Mouse (Mus musculus): ENCODE measurements at regions not wholly inside any gene's neighbourhood (a gene's known extent, or its start where the extent isn't known, plus 50 kb on each side); places are given as distances from the start of the nearest gene placed in this dataset.

DNA sequence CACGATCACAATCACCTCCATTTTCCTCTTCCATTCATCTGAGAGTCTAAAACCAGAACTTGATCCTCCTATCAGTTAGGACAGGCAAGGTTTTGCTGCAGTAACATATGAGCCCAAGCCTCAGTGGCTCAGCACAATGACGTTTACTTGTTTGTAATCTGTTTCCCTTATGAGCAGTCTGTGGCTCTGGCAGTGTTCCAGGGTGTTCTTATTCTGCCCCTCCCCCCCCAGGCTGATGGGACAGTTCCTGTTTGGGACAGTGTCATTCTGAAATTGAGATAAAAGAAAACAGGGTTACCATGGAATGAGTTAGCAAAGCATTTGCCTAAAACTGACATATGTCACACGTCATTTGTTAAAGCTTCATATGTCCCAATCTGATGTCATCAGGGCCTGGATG, 75.5 kb downstream of the Vcpkmt start:
- in situ Hi-C loops (cut with MboI; ENCODE audit: low pct_unique_long_range_greater_than_20kb) = no loop called here
- no peaks in the 10 kb centered on the region for H3K27me3 ChIP-seq
- TF ChIP-seq CTCF (IDR thresholded peaks at IDR 0.05) = no peak
- POLR2A ChIA-PET = no interaction called here
- DNase-seq (ENCODE audit: low read depth, low spot score) = no peak
- ATAC-seq = no peak
- CTCF ChIA-PET = no interaction called here

GRCm38 (mm10) chr12:69502706-69503070, 80.1 kb downstream of the Vcpkmt start:
- H3K27me3 ChIP-seq = no peaks in the 10 kb centered on the region
- peak; percentile 8 for ATAC-seq
- TF ChIP-seq CTCF (IDR thresholded peaks at IDR 0.05) = no peak
- no peak for DNase-seq (ENCODE audit: low read depth, low spot score)
- ChIA-PET POLR2A (interaction anchor here (0.7 kb wide), 1 partner anchor 70 kb away, joined by 4 read pairs; no protein-coding TSS in a partner anchor), CTCF (interaction anchor here (1.0 to 1.2 kb wide), 3 partner anchors 36 to 71 kb away, joined by 3 read pairs; no protein-coding TSS in a partner anchor)
- in situ Hi-C loops (cut with MboI; ENCODE audit: low pct_unique_long_range_greater_than_20kb) = no loop called here

DNA sequence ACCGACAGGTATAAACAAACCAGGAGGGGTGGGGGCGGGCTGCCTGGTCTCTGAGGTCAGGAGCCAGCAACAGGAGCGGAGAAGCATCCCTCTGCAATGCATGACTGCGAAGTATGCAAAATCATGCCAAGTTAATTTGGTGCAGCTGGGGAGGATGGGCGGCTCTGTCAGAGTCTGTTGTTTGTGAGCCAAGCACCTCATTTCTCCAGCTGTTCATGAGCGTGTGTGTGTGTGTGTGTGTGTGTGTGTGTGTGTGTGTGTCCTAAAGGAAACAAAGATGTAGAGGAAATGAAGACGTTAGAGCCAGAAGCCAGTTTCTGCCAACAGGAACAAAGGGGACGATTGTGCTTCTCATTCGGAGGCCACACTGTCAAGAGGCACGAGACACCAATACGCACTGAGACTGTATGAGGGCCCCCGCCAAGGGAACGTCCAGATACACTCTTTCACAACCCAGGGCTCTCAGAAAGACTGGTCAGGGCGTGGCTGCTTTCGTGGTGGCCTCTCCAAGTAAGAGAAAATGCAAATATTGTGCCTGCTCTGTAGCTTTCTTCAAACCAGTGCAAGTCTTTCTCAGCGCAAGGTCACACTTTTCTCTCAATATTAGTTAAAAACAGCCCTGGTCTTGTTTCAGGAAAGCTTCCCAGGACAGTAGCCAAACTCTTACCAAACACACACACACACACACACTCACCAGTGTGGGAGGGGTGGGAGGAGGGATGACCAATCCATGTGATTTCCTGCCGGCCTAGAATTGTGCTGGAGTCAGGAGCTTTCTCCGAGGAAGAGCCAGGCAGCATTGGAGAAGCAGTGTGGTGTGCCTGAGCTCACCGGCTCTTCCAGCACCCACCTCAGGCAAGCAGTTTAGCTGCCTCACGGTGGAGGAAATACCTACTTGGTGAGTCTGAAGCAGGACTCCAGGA, 80.8 kb downstream of the Vcpkmt start:
- ChIA-PET POLR2A (interaction anchor here (0.6 to 0.7 kb wide), 2 partner anchors 11 to 71 kb away, joined by 3 to 4 read pairs; no protein-coding TSS in a partner anchor), CTCF (interaction anchor here (1.1 to 1.2 kb wide), 2 partner anchors 36 to 49 kb away, joined by 3 read pairs; no protein-coding TSS in a partner anchor)
- H3K27me3 ChIP-seq = no peaks in the 10 kb centered on the region
- in situ Hi-C loops (cut with MboI; ENCODE audit: low pct_unique_long_range_greater_than_20kb) = no loop called here
- ATAC-seq (peak; percentile 65), DNase-seq (ENCODE audit: low read depth, low spot score) (no peak)
- no peak for TF ChIP-seq CTCF (IDR thresholded peaks at IDR 0.05)

- DNase-seq (ENCODE audit: low read depth, low spot score) = no peak
- no peak for TF ChIP-seq CTCF (IDR thresholded peaks at IDR 0.05)
- no peak for ATAC-seq
- in situ Hi-C loops (cut with MboI; ENCODE audit: low pct_unique_long_range_greater_than_20kb) = no loop called here
- POLR2A ChIA-PET = interaction anchor here (0.6 kb wide), 1 partner anchor 11 kb away, joined by 3 read pairs; no protein-coding TSS in a partner anchor
- CTCF ChIA-PET = interaction anchor here (0.9 kb wide), 1 partner anchor 33 kb away, joined by 3 read pairs; no protein-coding TSS in a partner anchor
- no peaks in the 10 kb centered on the region for H3K27me3 ChIP-seq
Observed at GRCm38 (mm10) chr12:69501346-69501730, 81.5 kb downstream of the Vcpkmt start.

GRCm38 (mm10) chr12:69500600-69501345, 82.1 kb downstream of the Vcpkmt start:
- CTCF ChIA-PET = interaction anchor here (0.9 kb wide), 1 partner anchor 32 kb away, joined by 3 read pairs; no protein-coding TSS in a partner anchor
- POLR2A ChIA-PET = interaction anchor here (0.6 kb wide), 1 partner anchor 10 kb away, joined by 3 read pairs; no protein-coding TSS in a partner anchor
- DNase-seq (ENCODE audit: low read depth, low spot score) (no peak), ATAC-seq (no peak)
- TF ChIP-seq CTCF (IDR thresholded peaks at IDR 0.05) = no peak
- no peaks in the 10 kb centered on the region for H3K27me3 ChIP-seq
- in situ Hi-C loops (cut with MboI; ENCODE audit: low pct_unique_long_range_greater_than_20kb) = no loop called here

- POLR2A ChIA-PET = interaction anchor here (0.6 kb wide), 1 partner anchor 60 kb away, joined by 3 read pairs; no protein-coding TSS in a partner anchor
Observed at GRCm38 (mm10) chr12:69497121-69497520, 85.7 kb downstream of the Vcpkmt start.

DNA sequence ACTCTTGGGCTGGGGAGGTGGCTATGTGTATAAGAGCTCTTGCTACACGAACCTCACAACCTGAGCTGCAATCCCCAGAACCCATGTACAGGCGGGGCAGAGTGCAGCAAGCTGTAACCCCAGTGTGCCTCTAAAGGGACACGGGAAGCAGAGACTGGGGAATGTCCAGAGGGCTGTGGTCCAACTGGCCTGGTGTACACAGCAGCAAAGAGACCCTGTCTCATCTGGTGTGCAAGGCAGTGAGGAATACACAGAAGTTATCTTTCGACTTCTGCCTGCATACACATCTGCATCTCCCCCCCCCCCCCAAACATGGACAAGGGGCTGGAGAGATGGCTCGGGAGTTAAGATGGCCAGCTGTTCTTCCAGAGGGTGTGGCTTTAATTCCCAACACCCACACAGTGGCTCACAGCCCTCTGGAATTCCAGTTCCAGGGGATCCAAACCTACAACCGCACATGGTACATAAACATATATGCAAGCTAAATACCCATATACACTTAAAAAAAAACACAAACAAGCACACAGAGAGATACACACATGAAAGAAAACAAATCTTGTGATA, 86.4 kb downstream of the Vcpkmt start:
- CTCF ChIA-PET = interaction anchor here (0.8 to 1.3 kb wide), 2 partner anchors 9 to 20 kb away, joined by 3 read pairs; no protein-coding TSS in a partner anchor
- no peak for DNase-seq (ENCODE audit: low read depth, low spot score)
- POLR2A ChIA-PET = no interaction called here
- ATAC-seq = no peak
- in situ Hi-C loops (cut with MboI; ENCODE audit: low pct_unique_long_range_greater_than_20kb) = no loop called here
- no peaks in the 10 kb centered on the region for H3K27me3 ChIP-seq
- TF ChIP-seq CTCF (IDR thresholded peaks at IDR 0.05) = no peak

More at GRCm38 (mm10) chr12:69497121-69497520, 85.7 kb downstream of the Vcpkmt start:
- no peak for TF ChIP-seq CTCF (IDR thresholded peaks at IDR 0.05)
- in situ Hi-C loops (cut with MboI; ENCODE audit: low pct_unique_long_range_greater_than_20kb) = no loop called here
- no peaks in the 10 kb centered on the region for H3K27me3 ChIP-seq
- ATAC-seq (no peak), DNase-seq (ENCODE audit: low read depth, low spot score) (no peak)
- CTCF ChIA-PET = interaction anchor here (1.3 kb wide), 1 partner anchor 10 kb away, joined by 3 read pairs; no protein-coding TSS in a partner anchor

DNA sequence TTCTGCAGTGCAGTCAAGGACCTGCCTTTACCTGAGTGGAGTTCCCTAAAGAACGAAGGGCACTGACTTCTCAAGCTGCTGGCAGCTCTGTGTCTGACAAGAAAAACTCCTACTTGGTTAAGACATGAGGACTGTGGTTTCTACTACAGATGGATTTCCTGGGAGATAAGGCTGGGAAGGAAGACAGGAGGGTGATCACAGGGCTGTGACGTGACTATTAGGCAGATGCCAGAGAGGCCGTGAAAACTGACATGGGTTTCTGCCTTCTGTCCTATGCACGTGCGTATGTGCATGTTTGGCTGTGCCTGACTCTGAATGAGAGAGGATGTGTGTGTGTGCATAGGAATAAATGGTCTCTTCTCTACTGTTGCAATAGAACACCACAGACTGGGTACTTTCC, 87.1 kb downstream of the Vcpkmt start:
- DNase-seq (ENCODE audit: low read depth, low spot score) = no peak
- ATAC-seq = no peak
- TF ChIP-seq CTCF (IDR thresholded peaks at IDR 0.05) = no peak
- ChIA-PET POLR2A (no interaction called here), CTCF (no interaction called here)
- in situ Hi-C loops (cut with MboI; ENCODE audit: low pct_unique_long_range_greater_than_20kb) = no loop called here
- H3K27me3 ChIP-seq = no peaks in the 10 kb centered on the region

GRCm38 (mm10) chr12:69494648-69495047, 88.2 kb downstream of the Vcpkmt start:
- DNase-seq (ENCODE audit: low read depth, low spot score) = no peak
- ChIA-PET POLR2A (no interaction called here), CTCF (no interaction called here)
- in situ Hi-C loops (cut with MboI; ENCODE audit: low pct_unique_long_range_greater_than_20kb) = no loop called here
- TF ChIP-seq CTCF (IDR thresholded peaks at IDR 0.05) = no peak
- no peaks in the 10 kb centered on the region for H3K27me3 ChIP-seq
- no peak for ATAC-seq

DNA sequence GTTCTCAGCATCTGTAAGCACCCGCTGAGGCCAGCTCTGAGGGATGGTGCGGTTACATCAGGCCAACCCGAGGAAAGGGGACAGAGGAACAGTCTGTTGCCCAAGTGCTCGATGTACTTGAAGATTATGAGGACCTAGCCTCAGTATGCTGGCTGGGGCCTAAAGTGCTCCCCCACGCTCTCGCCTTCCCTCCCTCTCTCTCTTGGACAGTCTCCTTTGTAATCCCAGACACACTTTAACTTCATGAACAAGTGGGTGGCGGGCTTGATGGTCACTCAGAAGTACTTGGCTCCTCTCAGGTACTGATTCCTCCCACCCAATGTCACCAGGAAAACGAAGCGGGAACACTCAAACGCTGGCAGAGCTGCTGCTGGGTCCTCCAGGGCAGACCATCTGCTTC, 93.1 kb downstream of the Vcpkmt start:
- in situ Hi-C loops (cut with MboI; ENCODE audit: low pct_unique_long_range_greater_than_20kb) = no loop called here
- no peaks in the 10 kb centered on the region for H3K27me3 ChIP-seq
- no peak for DNase-seq (ENCODE audit: low read depth, low spot score)
- POLR2A ChIA-PET = no interaction called here
- CTCF ChIA-PET = interaction anchor here (1.0 kb wide), 1 partner anchor 14 kb away, joined by 3 read pairs; no protein-coding TSS in a partner anchor
- no peak for ATAC-seq
- no peak for TF ChIP-seq CTCF (IDR thresholded peaks at IDR 0.05)

Data from Patski (cell line).